Mouse (Mus musculus) testis, adult 2 months (tissue): ENCODE measurements at regions not wholly inside any gene's neighbourhood (a gene's known extent, or its start where the extent isn't known, plus 50 kb on each side); places are given as distances from the start of the nearest gene placed in this dataset.

Experiments used
- CTCF ChIP-seq: fragments of 200-500 bp; IDR thresholded peaks from 2 replicates; pipeline ENCODE4 v1.5.1; 2012; ENCODE audit warnings: low read depth, mild to moderate bottlenecking, inconsistent platforms, low read length, moderate library complexity; ENCODE audit not compliant: control insufficient read depth, insufficient read depth, insufficient replicate concordance
- POLR2A ChIP-seq: fragments of 200-500 bp; IDR thresholded peaks from 2 replicates; pipeline ENCODE4 v1.6.1; 2012; ENCODE audit warnings: low read depth, mild to moderate bottlenecking, inconsistent platforms, low read length, moderate library complexity; ENCODE audit not compliant: control insufficient read depth

- TF ChIP-seq POLR2A (no peak), CTCF (no peak)
Measured at GRCm38 (mm10) chr3:142957768-142958167, 76.0 kb upstream of the Pkn2 start.
